Mouse (Mus musculus) right cerebral cortex, adult 2 months (tissue): ENCODE measurements at regions not wholly inside any gene's neighbourhood (a gene's known extent, or its start where the extent isn't known, plus 50 kb on each side); places are given as distances from the start of the nearest gene placed in this dataset.
"Not testable (repeated sequence)": the region's sequence is repeated elsewhere in the genome, so short reads cannot be mapped to it uniquely, and the experiment has no call there.

ENCODE experiments used
- DNase-seq, 2 experiments: peaks; one replicate each; pipeline ENCODE4 v3.0.0; 2021 to 2022; ENCODE audit warnings: low spot score in 2 of 2

DNA sequence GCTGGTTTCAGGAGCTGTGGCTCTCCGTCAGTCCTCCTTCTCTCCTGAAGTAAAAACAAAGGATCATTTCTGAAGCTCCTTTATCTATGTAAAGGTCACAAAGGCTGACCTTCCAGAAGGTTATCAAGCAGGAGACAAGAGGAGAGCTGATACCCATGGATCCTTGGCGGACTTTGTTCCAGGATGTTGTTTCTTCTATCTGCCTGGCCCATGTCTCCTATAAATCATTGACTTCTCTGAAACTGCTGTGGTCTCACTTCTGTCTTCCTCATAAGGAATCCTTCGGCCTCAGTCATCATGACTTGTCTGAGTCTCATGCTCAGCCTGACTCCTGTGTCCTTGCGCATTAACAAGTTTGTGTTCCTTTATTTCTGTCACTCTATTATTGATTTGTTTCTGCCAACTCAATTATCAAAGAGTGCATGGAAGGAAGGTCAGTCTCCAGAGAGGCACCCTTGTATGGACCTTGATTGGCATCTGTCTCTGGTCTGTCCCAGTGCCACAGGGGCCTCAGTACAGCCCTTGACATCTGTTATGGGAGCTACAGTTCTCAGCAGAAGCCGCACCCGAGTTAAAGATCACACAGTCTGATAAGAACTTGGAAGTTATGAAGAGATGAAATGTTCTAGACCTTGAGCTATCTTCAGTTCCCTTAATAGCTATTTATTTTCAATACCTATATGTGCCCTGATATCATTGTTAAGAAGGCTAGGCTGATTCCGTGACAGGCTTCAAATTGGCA lies 53.2 kb upstream of the Dazl start:
- DNase-seq = no peak

DNA sequence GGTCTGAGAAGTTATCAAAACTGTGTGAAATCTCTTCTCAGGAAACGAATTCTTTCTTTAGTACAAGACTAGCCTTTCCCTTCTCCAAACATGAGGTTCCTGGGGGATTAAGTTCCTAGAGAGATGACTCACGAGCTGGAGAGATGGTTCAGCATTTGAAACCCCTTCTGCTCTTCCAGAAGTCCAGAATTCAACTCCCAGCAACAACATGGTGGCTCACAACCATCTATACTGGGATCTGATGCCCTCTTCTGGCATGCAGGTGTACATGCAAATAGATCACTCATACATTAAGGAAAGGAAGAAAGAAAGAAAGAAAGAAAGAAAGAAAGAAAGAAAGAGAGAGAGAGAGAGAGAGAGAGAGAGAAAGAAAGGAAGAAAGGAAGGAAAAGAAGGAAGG lies 60.4 kb upstream of the Dazl start:
- DNase-seq = not testable (repeated sequence)

DNA sequence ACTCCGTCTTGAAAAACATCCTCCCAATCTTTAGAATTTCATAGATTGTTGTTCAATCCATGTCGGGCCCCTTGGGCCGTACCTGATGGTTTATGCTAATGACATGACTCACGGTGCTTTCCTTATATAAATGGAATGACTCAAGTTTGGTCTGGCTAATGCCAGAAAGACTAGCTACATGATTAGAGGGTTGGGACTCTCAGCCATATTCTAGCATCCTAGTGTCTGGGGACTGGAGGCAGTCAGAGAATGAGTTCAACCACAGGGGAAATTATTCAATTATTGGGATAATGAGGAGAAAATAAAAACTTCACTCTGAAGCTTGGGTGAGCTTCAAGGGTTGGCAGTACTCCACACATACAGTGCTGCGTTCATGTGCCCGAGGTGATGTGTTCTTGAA lies 60.9 kb upstream of the Dazl start:
- DNase-seq = no peak

DNA sequence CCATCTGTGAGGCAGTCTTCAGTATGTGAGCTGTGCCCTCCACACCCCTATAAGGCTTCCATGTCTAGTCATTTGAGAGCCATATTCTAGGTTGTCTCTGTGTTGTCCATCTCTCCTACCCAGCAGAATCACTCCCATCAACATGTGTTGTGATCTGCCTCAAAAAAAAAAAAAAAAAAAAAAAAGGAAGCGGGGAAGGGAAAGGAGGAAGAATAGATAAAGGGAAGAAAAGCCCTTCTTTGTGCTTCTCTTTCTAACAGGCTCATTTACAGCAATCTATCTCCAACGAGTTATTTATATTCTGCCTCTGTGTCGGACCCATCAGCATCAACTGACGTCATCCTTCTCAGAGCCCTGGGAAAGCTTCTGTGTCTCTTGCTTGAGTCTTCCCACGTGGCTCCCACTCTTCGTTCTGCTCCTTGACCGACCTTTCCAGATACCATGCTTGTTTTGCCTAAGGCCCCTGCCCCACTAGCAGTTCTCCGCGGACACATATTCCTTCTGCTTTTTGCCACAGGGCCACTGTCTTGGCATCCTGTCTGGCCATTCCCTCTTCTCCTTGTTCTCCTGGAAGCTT lies 68.3 kb upstream of the Dazl start:
- DNase-seq = no peak

DNA sequence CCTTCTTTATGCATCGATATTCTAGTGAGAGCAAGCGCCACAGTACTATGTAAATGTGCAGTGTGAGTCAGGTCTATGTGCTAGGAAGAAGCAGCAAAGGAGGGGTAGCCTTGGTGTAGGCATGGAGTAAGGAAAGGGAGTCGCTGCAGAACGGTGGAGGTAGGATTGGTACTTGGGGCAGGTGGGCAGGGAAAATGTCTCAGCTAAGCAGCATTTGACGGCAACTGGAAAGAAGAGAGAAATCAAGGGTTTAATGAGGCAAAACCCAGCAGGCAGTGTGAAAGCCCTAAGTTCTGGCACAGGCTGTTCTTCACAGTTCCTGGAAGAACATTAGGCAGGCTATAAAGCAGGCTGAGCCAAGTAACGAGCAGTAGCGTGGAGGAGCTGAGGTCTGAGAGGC lies 72.0 kb upstream of the Dazl start:
- DNase-seq = no peak

DNA sequence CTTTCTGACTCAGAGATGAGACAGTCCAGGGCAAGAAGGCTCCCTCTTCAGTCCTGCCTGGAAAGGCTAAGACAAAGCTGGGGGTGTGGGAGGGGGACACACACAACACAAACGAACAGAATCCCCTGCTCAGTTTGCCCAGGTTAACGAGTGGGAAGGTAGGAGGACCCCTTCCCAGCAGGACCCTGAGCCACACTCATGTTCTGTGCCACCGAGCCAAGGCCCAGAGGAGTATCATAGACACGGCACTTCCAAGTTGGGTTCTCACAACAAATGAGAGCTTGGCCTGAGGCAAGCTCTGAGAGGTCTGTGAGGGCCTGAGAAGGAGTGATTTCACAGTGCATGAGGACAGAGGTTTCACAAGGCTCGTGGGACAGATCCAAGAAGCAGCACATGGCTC lies 72.7 kb upstream of the Dazl start:
- DNase-seq = no peak

DNA sequence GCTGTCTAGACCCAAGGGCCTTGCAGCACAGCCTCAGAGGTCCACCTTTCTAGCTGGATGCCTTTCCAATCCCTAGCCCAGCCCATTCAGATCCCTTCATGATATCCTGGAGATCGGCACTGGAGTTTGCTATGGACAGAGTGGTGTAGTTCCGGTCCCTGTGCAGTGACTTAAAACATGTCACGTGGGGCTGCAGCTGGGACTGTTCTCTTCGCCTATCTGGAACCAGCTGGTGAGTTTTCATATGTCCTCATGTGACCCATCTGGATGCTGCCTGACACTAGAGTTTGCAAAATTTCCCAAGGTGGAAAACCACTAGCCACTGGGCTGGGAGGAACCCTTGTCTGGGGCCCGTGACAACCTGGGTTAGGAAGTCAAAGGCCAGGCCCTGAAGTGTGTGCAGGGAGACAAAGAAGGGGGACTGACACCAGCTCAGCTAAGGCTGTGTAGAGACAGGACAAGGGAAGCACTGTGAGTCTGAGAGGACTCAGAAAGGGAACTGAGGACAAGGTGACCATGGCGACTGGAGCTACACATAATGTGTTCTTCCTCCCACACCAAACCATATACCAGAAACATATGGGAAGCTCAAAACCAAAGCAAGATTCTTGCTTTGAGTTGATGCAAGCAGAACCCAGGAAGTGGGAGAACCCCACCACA lies 75.9 kb upstream of the Dazl start:
- no peak for DNase-seq

DNA sequence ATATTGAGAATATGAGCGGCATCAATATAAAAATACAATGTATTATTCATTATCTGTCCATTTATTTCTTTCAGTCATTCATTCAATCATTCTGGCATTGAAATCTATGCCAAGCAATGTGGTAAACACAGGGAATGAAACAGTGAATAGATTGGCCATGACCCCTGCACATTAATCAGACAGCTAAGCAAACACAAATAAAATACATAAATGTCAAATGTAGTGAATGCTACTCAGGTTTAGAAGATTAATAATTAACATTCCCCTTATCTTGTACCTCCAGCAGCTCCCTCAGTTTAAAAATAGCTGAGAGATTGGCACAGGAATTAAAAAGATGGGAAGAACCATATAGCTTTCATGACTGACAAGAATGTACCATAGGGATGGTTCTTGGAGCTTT lies 77.0 kb upstream of the Dazl start:
- DNase-seq = no peak

DNA sequence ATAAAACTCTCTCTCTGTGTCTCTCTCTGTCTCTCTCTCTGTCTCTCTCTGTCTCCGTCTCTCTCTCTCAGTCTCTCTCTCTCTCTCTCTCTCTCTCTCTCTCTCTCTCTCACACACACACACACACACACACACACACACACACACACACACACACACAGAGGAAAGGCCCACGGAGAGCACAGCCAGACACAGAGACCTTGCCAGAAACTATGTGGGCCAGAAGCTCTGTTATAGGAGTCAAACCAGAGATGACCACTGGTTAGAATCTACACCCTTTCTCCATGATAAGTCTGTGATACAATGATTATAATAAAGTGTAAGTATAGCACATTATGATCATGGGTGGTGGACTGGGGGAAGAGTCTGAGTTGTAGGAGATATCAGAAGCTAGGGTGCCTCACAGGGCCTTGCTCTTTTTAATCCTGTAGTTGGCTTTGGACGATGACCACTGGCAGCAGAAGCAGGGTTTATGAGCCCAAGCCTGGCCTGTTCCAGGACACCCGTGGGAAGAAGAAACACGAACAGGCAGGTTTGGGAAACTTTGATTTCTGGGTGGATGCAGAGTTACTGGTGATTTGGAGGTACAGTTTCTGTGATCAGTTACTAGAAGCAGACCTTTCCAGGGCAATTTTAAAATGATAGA lies 80.2 kb upstream of the Dazl start:
- no peak for DNase-seq

DNA sequence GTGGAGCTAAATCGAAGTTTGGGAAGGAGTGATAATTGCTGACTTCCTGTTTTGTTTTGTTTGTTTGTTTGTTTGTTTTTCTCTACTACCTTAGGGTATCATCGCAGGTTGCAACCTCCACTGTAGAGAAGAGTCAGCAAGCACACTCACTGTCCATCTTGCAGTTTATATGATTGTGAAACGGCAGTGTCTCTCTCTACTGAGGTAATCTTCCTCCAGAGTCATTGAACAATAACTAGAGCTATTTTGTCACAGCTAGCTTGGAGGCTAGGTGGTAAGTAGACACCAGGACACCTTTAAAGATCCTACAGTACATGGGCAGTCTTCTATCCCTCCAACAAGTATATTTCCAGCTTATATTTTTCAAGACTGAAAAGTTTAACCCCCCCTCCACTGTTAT lies 82.0 kb upstream of the Dazl start:
- DNase-seq = no peak

DNA sequence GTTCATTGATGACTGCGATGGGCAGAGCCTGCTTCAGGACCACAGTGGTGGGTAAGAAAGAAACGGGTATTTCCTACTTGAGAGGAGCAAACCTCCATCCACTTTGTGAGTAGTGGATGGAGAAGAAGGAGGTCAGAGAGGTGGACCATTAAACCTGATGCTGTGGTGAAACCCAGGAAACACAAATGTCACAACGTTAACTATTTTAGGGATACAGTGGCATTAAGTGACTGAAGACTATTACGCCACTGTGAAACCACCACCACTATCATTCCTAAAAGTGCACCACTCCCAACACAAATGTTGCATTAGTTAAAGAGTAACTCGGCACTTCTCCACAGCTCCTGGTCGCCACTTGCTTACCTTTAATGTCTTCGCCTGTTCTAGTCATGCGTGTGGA lies 83.3 kb upstream of the Dazl start:
- DNase-seq = no peak

DNA sequence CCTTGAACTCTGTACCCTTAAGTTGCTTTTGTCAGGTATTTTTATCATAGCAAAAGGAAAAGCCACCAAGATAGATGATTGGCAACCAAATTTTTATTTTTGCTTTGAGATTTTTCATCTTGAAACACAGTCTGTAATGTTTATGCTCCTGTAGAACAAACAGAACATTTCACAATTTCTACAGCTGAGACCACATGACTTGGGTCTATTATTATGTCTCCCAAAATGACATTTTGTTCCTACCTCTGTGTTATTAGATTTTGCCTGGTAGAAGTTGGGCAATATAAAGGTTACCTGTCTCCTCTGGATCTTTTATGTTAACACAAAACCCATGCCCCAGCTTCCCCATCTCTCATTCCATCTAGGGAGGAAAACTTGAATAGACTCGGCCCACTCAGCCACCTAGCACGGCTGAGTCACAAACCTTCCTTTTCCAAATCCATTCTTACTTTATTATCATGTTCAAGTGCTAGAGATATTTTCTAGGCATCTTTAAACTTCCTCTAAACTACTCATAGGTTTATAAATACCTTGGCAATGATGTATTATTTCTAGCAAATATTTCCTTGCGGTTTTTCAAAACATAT lies 84.8 kb upstream of the Dazl start:
- peak in 1 of 2 experiments; percentile 46 for DNase-seq

DNA sequence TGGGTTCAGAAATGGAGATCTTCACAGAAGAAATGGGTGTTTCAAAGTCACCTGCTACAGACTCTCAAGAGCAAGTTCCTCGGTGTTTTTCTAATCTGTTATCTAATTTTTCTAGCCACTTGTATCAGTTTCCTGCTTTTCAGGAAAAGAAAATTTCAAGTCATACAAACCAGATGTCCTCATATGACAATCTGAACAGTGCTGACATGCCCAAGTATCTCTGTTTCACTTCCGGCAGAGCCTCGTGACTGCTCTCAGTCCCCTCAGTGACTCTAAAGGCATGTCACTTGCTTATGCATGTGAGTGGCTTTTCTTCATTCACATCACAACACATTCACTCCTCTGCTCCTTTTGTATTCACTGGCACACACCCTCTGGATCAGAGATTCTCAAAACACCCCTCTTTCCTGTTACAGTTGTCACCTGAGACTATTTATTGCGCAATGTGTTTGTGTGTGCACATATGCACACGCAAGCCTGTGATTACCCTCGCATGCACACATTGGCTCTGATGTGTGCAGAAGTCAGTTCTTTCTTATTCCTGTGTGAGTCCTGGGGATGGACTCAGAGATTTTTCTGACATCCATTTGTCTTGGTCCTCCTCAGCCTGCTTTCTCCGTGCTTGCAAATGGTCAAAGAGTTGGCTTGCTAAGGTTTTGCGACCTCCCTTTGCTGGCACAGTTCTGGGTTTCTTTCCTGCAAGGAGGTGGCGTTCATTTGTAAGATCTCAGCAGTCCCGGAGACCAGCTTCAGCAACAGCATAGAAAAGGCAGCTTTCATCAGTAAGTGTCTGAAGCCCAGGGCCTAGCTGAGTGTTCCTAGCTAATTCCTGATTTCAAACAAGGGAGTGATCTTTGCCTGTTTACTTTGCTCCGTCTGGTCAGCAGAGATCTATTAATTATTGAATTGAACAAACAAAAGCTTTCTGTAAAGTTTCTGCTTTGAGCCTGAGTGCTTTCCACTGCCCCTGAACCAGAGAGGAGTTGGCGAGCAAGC lies 95.6 kb upstream of the Dazl start:
- DNase-seq = no peak

DNA sequence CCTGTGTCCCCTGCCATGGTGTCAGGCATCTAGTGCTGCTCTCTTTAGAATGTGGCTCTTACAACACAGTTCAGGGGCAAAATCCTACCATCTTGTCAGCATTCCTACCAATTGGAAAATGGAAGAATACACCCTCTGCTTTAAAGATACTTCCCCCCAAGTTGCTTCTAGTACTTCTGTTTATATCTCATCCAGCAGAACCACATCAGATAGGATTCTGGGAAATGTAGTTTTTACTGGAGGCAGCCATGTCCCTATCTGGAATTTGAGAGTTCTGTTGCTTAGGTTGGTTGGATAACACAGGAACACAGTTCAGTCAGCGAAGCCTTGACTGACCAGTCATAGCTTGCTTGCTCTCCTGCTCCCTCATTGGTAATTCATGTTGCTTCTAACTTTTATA lies 96.7 kb upstream of the Dazl start:
- no peak for DNase-seq

DNA sequence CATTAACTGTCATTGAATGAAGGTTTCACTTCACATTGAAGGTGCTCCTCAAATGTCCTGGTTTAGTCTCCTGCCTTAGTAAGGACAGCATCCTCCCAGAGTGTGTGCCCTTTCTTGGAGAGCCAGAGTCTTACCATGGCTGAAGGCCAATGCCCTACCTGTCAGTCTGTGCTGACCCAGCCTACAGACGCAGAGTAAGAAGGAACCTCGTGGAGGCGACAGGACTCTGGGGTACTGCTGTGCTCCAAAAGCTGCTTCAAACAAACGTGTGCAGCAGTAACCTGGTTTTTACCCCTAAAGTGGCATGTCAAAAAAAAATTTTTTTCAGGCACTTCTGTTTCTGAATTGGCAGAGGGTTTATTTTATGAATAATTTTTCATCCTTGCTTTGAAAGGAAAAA lies 97.8 kb upstream of the Dazl start:
- no peak for DNase-seq

DNA sequence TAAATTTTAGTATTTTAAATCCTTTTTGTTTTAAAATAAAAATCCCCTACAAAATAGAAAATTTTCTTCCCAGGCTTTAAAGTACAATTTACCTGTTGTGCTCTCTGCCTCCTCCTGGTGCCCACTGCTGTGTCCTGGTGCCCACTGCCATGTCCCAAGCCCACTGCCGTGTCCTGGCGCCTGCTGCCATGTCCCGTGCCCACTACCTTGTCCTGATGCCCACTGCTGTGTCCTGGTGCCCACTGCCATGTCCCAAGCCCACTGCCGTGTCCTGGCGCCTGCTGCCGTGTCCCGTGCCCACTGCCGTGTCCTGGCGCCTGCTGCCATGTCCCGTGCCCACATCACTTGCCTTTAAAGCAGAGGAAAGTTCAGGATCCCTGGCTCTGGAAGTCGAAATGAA lies 98.6 kb upstream of the Dazl start:
- no peak for DNase-seq

DNA sequence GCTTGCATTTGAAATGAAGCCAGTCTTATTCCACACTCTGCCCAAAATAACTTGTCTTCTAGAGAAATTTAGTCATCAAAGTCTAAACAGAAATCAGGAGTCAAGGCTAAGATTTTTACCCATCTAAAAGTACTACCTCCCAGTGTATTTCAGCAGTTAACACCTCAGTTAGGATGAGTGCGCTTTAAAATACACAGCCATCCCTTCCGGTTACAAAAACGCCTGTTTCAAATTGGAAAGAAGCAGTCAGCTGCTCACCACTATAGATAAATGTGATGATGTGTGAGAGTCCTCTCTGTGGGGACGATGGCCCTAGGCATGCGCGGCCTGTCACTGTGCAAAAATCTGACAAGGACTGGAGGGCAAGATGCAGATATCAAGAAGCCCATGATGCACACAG lies 99.0 kb upstream of the Dazl start:
- DNase-seq = peak; percentile 41 to 45

DNA sequence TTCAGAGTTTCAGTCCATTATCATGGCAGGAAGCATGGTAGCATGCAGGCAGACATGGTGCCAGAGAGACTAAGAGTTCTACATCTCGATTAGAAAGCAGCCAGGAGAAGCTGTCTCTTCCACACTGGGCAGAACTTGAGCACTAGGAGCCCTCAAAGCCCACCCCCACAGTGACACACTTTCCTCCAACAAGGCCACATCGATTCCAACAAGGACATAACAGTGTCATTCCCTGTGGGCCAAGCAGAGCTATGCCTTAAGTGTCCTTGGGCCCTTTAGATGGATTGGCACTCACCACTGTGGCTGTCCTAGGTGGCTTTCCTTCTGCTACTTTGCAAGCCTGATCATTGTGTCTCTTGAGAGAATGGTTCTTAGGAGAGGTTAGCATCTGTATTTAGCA lies 99.5 kb upstream of the Dazl start:
- no peak for DNase-seq

DNA sequence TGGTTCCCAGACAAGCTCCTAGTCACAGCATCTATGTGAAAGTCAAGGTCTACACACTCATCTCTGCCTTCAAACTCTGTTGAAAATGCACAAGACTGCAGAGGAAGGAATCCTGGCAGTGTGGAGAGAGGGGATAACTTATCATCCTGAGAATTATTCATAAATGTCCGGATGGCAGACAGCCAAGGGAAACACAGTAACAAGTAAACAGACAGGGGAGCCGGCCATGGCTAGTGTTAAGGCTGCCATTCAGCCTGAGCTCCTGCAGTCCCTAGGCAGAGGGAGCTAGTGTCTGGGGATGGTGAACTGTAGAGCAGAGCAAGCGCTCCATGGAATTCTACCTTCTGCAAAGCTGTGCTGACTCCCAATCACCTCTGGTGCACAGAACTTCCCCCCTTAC lies 100.3 kb upstream of the Dazl start:
- DNase-seq = no peak

DNA sequence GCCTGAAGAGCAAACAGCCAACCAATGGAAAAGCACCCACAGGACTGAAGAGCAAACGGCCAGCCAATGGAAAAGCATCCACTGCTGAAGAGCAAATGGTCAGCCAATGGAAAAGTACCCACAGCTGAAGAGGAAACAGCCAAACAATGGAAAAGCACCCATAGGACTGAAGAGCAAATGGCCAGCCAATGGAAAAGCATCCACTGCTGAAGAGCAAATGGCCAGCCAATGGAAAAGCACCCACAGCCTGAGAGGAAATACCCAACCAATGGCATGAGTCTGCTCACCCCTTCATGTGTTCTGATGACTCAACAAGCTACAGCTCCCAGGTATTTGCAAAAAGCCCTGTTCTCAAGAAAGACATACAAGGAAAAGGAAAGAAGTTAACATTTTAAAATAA lies 101.4 kb upstream of the Dazl start:
- no peak for DNase-seq

DNA sequence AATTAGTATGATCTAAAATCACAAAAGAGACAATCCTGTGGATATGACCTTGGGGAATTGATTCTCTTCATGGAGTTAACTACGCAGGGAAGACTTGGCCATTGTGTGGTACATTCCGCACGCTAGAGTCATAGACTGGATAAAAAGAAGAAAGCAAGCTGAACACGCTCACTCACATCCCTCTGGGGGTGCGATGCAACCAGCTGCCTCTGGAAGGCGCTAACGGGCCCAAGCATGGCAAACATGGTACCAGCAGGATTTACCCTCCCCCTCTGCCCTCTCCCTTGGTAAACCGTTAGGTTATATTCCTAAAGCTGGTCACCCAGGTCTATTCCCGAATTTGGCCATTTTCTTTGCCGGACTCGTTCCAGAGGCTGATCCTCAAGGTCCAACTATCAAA lies 102.2 kb upstream of the Dazl start:
- no peak for DNase-seq
